Mouse (Mus musculus) bone marrow, adult 2 months (tissue): ENCODE data around the gene Gaa.

ENCODE experiments used
- CTCF ChIP-seq: fragments of 200-500 bp; IDR thresholded peaks from 2 replicates; pipeline ENCODE4 v1.5.1; 2011; ENCODE audit warnings: low read length, control low read depth; ENCODE audit not compliant: control insufficient read depth, insufficient read depth
- POLR2A ChIP-seq: fragments of 200-500 bp; IDR thresholded peaks from 2 replicates; pipeline ENCODE4 v1.6.1; 2011; ENCODE audit warnings: low read depth, mild to moderate bottlenecking, control low read depth, low read length, borderline replicate concordance; ENCODE audit not compliant: control insufficient read depth

DNA sequence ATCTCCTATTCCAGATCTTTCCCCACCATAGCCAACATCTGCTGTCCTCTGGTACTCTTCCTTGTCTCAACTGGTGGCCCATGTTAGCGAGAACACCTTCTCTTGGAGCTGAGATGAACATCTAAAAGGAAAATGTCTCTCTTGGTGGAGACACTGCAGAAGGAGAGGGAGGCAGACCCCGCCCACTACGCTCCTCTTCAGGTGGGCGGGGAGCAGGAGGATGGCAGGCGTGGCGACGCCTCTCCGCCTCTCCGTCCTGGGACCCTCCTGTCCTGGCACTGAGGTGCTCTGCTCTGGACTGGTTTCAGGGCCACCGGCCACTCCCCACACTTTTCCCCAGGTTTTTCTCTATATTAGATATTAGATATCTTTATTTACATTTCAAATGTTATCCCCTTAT, 42.9 kb downstream of the Gaa start:
- no peak for TF ChIP-seq CTCF
- TF ChIP-seq POLR2A, result no peak
